Mouse (Mus musculus) stomach, embryonic 15.5 days (tissue): Measurements from ENCODE around the gene Tmem143. TPM values are rescaled to one million over a fixed set of nuclear protein-coding genes. Genes with fewer than 3 reads are reported as not detected.
"Not testable (repeated sequence)": the region's sequence is repeated elsewhere in the genome, so short reads cannot be mapped to it uniquely, and the experiment has no call there.

Experiments used
- ATAC-seq: fragments of 200-750 bp; cut with Nextera tagmentation; 2 replicates; pipeline ENCODE4 v1.8.0; 2017; ENCODE audit warnings: low read depth, moderate number of reproducible peaks, moderate TSS enrichment; ENCODE audit not compliant: insufficient read depth, low FRiP score
- H3K27ac ChIP-seq: fragments of 300-500 bp; sonication (generic); 2 replicates; pipeline ENCODE4 v1.5.1; 2015; ENCODE audit warnings: mild to moderate bottlenecking, inconsistent platforms
- H3K27me3 ChIP-seq: fragments of 300-500 bp; sonication (generic); replicated peaks from 2 replicates; pipeline ENCODE4 v1.6.1; 2015; ENCODE audit warnings: inconsistent platforms
- H3K36me3 ChIP-seq: fragments of 300-500 bp; sonication (generic); 2 replicates; pipeline ENCODE4 v1.6.1; 2015; ENCODE audit warnings: inconsistent platforms
- H3K4me1 ChIP-seq: fragments of 300-500 bp; sonication (generic); 2 replicates; pipeline ENCODE4 v1.6.1; 2015; ENCODE audit warnings: inconsistent platforms
- H3K4me2 ChIP-seq: fragments of 300-500 bp; sonication (generic); 2 replicates; pipeline ENCODE4 v1.6.1; 2015; ENCODE audit warnings: mild to moderate bottlenecking, inconsistent platforms
- H3K4me3 ChIP-seq: fragments of 300-500 bp; sonication (generic); replicated peaks from 2 replicates; pipeline ENCODE4 v1.5.1; 2015; ENCODE audit warnings: inconsistent platforms
- H3K9ac ChIP-seq: fragments of 300-500 bp; sonication (generic); 2 replicates; pipeline ENCODE4 v1.6.1; 2015; ENCODE audit warnings: inconsistent platforms
- H3K9me3 ChIP-seq: fragments of 300-500 bp; sonication (generic); 2 replicates; pipeline ENCODE4 v1.6.1; 2016; ENCODE audit warnings: inconsistent platforms
- WGBS: fragments of 180-500 bp; shearing (Covaris S2); methylation state at CpG from one replicate; pipeline ENCODE4 v1.1.7; 2015; 5-methylcytosine and 5-hydroxymethylcytosine counted together
- polyA plus RNA-seq: library from polyadenylated mRNA; unstranded; fragments of >200 nt; fragmentation: Nextera tagmentation; extraction: Ambion mirVana; gene quantifications from 2 replicates; pipeline ENCODE4 v1.2.1, GENCODE M21; 2015

Gene Tmem143
- polyA plus RNA-seq, 1 experiment from 2014 or later = 6.8 TPM

DNA sequence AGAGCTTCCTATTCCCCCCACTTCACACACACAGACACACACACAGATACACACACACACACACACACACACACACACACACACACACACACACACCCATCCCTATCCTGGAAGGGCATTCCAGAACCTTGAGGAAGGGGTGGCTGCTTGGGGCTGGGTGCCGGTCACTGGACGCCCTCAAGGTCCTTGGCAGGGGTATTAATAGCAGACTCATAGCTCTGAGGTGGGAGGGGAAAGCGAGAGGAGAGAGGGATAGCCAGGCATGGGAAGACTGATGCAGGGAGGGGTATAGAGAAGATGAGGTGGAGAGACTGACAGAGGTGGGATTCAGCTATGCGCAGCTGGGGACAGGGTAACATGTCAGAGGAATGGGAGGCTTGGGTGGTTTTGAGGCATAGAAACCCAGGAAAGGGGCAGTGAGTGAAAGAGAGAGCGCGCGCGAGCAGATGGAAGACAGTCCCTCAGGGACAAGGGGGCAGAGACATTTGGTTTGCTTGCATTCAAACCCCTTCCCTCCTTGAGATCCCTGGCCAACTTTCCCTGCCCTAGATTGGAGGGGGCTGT is 27.6 kb upstream of the Tmem143 start:
- Histone ChIP-seq H3K36me3 (0 out of 2 replicates have a peak, but pooled peaks cover 1% of the 10 kb centered on the region), H3K27ac (no peak overlapping the region), H3K9me3 (no peaks in the 10 kb centered on the region), H3K4me3 (no peak overlapping the region), H3K4me1 (peaks cover 36% of the 10 kb centered on the region), H3K9ac (no peak overlapping the region), H3K27me3 (peaks cover 37% of the 10 kb centered on the region), H3K4me2 (peak overlapping the region; percentile 33)
- WGBS = 16% methylated on average over 8 of the region's 8 CpGs
- no peak for ATAC-seq

DNA sequence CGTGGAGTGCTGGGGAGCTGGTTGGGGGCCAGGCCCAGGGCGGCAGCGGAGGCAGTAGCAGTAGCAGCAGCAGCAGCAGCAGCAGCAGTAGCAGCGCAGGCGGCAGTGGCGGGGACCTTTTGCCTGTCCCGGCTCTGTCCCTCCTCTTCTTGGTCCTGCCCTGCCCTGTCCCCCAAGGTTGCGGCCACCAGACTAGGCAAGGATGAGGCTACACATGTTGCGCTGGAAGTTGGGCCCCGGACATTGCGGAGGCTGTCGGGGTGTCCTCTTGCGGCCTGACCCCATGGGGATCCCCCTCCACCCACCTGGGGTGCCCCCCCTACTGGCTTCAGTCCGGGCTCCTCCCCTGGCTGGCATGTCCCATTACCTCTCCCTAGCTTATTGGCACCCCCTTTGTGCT is 27.0 kb upstream of the Tmem143 start:
- 0 out of 2 replicates have a peak, but pooled peaks cover 5% of the 10 kb centered on the region for H3K36me3 ChIP-seq
- WGBS = 3% methylated on average over 14 of the region's 14 CpGs
- H3K4me2 ChIP-seq = peak overlapping the region; percentile 33
- H3K4me1 ChIP-seq = peaks cover 42% of the 10 kb centered on the region
- no peaks in the 10 kb centered on the region for H3K9me3 ChIP-seq
- no peak overlapping the region for H3K27ac ChIP-seq
- peaks cover 37% of the 10 kb centered on the region for H3K27me3 ChIP-seq
- no peak for ATAC-seq
- H3K9ac ChIP-seq = no peak overlapping the region
- H3K4me3 ChIP-seq = peak overlapping the region; percentile 2; the same call in 1 of the 2 replicates

DNA sequence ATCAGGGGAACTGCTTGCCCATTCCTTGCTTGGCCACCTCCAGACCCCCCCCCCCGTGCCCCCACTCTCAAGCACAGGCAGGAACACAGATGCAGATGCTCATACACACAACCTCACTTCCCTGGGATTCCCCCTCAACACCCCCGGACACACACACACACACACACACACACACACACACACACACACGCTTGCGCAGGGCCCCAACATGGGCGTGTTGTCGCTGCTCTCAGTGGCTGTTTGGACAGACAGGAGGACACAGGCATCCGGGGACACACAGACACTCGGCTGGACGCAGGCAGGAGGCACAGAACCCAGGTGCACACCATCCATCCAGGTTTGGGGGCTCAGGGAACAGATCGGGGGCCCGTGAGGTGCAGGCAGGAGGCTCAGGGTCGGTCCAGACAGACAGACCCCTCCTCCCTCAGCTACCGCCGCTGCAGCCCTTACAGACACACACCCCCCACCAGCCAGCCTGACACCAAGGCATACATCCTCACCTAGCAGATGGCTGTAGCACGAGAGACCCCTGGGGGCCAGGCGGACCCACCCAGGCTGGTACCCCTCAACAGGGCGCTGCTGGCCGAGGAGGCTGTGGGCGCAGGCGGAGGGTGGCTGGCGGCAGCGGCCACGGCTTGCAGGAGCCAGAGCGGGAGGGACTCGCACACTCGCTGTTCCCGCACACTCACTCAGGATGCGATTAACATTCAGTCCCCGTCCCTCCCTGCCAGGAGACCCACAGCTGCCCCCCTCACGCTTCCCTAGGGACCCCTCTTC is 26.3 kb upstream of the Tmem143 start:
- ATAC-seq = no peak
- Histone ChIP-seq H3K4me3 (peak overlapping the region; percentile 20), H3K27ac (no peak overlapping the region), H3K27me3 (peaks cover 37% of the 10 kb centered on the region), H3K4me1 (peaks cover 46% of the 10 kb centered on the region), H3K9ac (peak overlapping the region; percentile 32), H3K36me3 (peaks cover 10% of the 10 kb centered on the region; the same call in 1 of the 2 replicates), H3K9me3 (no peaks in the 10 kb centered on the region), H3K4me2 (peak overlapping the region; percentile 52)
- WGBS = 2% methylated on average over 30 of the region's 30 CpGs

- H3K36me3 ChIP-seq = peaks cover 22% of the 10 kb centered on the region
- peak; percentile 83 for ATAC-seq
- 1% methylated on average over 18 of the region's 18 CpGs for WGBS
- H3K4me3 ChIP-seq = peak within 1 kb of the TSS; percentile 60
- H3K4me1 ChIP-seq = peaks cover 41% of the 10 kb centered on the region
- peak within 1 kb of the TSS; percentile 92 for H3K9ac ChIP-seq
- peaks cover 37% of the 10 kb centered on the region for H3K27me3 ChIP-seq
- peak within 1 kb of the TSS; percentile 84 for H3K4me2 ChIP-seq
- H3K9me3 ChIP-seq = no peaks in the 10 kb centered on the region
- peak within 1 kb of the TSS; percentile 92 for H3K27ac ChIP-seq
Observed at GRCm38 (mm10) chr7:45872624-45873023, 24.1 kb upstream of the Tmem143 start, which contains the start of gene Kdelr1. Gene Kdelr1 (plus strand): TSS chr7:45872772.

GRCm38 (mm10) chr7:45873061-45873947 is 23.4 kb upstream of the Tmem143 start:
- Histone ChIP-seq H3K27ac (peak overlapping the region; percentile 92), H3K9me3 (no peaks in the 10 kb centered on the region), H3K9ac (peak overlapping the region; percentile 92), H3K4me3 (peak overlapping the region; percentile 60), H3K27me3 (peaks cover 30% of the 10 kb centered on the region), H3K4me2 (peak overlapping the region; percentile 84), H3K36me3 (peaks cover 26% of the 10 kb centered on the region), H3K4me1 (peaks cover 39% of the 10 kb centered on the region)
- ATAC-seq = peak; percentile 51
- WGBS = 2% methylated on average over 28 of the region's 28 CpGs

DNA sequence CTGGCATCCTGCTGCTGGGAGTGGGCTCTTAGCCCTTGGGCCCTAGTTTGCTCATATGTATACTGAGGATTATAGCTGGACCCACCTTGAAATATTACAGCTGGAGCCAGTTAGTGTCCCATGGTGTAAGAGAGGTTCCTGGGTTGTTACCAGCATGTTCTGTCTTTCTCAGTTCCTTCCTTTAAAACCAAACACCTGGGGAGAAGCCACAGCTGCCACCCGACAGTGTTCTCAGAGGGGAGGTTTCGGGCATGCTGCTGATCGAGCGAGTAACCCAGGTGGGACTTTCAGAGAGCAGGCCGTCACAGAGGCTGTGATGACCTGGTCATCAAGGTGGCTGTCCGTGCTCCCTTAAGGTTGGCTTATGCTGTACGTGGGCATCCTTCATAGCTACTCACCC is 19.8 kb upstream of the Tmem143 start:
- Histone ChIP-seq H3K4me2 (no peak overlapping the region), H3K4me1 (peaks cover 16% of the 10 kb centered on the region), H3K9ac (no peak overlapping the region), H3K27me3 (peaks cover under 1% of the 10 kb centered on the region), H3K4me3 (no peak overlapping the region), H3K27ac (no peak overlapping the region), H3K9me3 (no peaks in the 10 kb centered on the region), H3K36me3 (peaks cover 60% of the 10 kb centered on the region)
- WGBS = 93% methylated on average over 7 of the region's 7 CpGs
- ATAC-seq = no peak

GRCm38 (mm10) chr7:45878278-45878677 is 18.5 kb upstream of the Tmem143 start, which contains the start of gene Grin2d:
Gene Grin2d (minus strand): TSS chr7:45878378.
- not testable (repeated sequence) for H3K27ac ChIP-seq, H3K9me3 ChIP-seq, H3K4me3 ChIP-seq, ATAC-seq, H3K4me2 ChIP-seq, H3K27me3 ChIP-seq, H3K9ac ChIP-seq
- H3K36me3 ChIP-seq = peaks cover 73% of the 10 kb centered on the region
- WGBS = 86% methylated on average over 1 of the region's 1 CpGs
- peaks cover 16% of the 10 kb centered on the region for H3K4me1 ChIP-seq

- H3K27me3 ChIP-seq = no peaks in the 10 kb centered on the region
- H3K4me1 ChIP-seq = no peaks in the 10 kb centered on the region
- no peak overlapping the region for H3K4me2 ChIP-seq
- H3K27ac ChIP-seq = no peak overlapping the region
- WGBS = 97% methylated on average over 4 of the region's 4 CpGs
- H3K36me3 ChIP-seq = peaks cover 80% of the 10 kb centered on the region
- no peak overlapping the region for H3K4me3 ChIP-seq
- ATAC-seq = no peak
- no peak overlapping the region for H3K9ac ChIP-seq
- H3K9me3 ChIP-seq = no peaks in the 10 kb centered on the region
Observed at GRCm38 (mm10) chr7:45880531-45880930, 16.2 kb upstream of the Tmem143 start.

GRCm38 (mm10) chr7:45881011-45881410 is 15.7 kb upstream of the Tmem143 start:
- no peaks in the 10 kb centered on the region for H3K27me3 ChIP-seq
- no peak for ATAC-seq
- no peak overlapping the region for H3K4me3 ChIP-seq
- H3K9me3 ChIP-seq = no peaks in the 10 kb centered on the region
- H3K9ac ChIP-seq = no peak overlapping the region
- no peak overlapping the region for H3K4me2 ChIP-seq
- no peak overlapping the region for H3K27ac ChIP-seq
- peaks cover 78% of the 10 kb centered on the region for H3K36me3 ChIP-seq
- no peaks in the 10 kb centered on the region for H3K4me1 ChIP-seq
- WGBS = 85% methylated on average over 2 of the region's 2 CpGs

GRCm38 (mm10) chr7:45887246-45887645 is 9.5 kb upstream of the Tmem143 start:
- H3K9me3 ChIP-seq = no peaks in the 10 kb centered on the region
- H3K4me1 ChIP-seq = no peaks in the 10 kb centered on the region
- peaks cover 27% of the 10 kb centered on the region for H3K36me3 ChIP-seq
- 48% methylated on average over 3 of the region's 3 CpGs for WGBS
- no peak overlapping the region for H3K9ac ChIP-seq
- no peak overlapping the region for H3K27ac ChIP-seq
- H3K4me3 ChIP-seq = no peak overlapping the region
- no peak for ATAC-seq
- no peak overlapping the region for H3K4me2 ChIP-seq
- no peaks in the 10 kb centered on the region for H3K27me3 ChIP-seq

GRCm38 (mm10) chr7:45892651-45893050 is 4.1 kb upstream of the Tmem143 start:
- Histone ChIP-seq H3K4me2 (no peak overlapping the region), H3K9me3 (no peaks in the 10 kb centered on the region), H3K9ac (no peak overlapping the region), H3K27me3 (no peaks in the 10 kb centered on the region), H3K27ac (no peak overlapping the region), H3K4me3 (no peak overlapping the region), H3K36me3 (no peaks in the 10 kb centered on the region), H3K4me1 (peaks cover 2% of the 10 kb centered on the region; the same call in 1 of the 2 replicates)
- WGBS = 97% methylated on average over 2 of the region's 2 CpGs
- ATAC-seq = no peak
